Mouse (Mus musculus) frontal cortex, adult 2 months (tissue): ENCODE data around the gene Fads2. TPM values are rescaled to one million over a fixed set of nuclear protein-coding genes. Genes with fewer than 3 reads are reported as not detected.
A peak's percentile ranks its signal among the peaks of the same experiment; 100 is the strongest.

Experiments
- DNase-seq, 2 experiments: peaks; one replicate each; pipeline ENCODE4 v3.0.0; 2022; ENCODE audit warnings: low spot score in 1 of 2; ENCODE audit errors: extremely low spot score in 1 of 2
- polyA plus RNA-seq: library from polyadenylated mRNA; depleted of rRNA; stranded (reverse); fragments of >200 nt; gene quantifications from 2 replicates; pipeline ENCODE4 v1.2.3, GENCODE M21; 2012

The Fads2 gene
- polyA plus RNA-seq, 1 experiment: 166 TPM

DNA sequence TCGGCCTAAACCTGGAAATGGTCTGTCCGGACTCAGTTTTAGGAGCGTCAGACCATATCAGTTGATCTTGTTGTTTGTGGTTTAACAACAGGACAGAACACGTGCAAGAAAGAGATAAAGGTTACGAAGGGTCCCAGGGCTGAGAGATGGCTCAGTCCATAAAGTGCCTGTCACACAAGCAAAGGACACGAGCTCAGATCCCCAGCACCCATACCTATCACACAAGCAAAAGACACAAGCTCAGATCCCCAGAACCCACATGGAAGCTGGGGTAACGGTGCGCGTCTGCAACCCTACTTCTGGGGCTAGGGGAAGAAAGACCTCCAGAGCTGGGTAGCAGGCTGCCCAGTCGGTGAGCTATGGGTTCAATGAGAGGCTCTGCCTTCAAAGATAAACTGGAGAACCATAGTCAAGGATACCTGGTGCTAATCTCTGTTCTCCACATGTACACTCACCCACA is 3.5 kb upstream of the Fads2 start:
- DNase-seq: no peak

DNA sequence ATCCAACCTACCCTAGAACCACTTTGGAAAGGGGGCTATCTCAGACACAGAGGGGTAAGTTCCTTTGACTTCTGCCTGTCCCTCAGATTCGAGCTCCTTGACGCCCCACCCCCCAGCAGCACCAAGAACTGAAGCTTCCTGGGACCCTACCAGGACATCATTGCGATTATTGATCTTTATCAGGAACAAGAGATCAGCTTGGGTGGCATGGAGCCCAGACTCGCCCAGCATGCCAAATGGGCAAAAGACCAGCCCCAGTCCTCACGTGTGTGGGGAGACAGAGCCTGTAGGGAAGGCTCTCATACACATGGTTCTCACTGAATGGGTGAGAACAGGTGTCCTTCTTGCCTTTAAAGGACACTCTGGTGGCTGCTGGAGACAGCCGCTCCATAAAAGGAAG is 2.7 kb upstream of the Fads2 start:
- DNase-seq: no peak

GRCm38 (mm10) chr19:10102054-10102700 is 631 bp upstream of the Fads2 start:
- DNase-seq: no peak

DNA sequence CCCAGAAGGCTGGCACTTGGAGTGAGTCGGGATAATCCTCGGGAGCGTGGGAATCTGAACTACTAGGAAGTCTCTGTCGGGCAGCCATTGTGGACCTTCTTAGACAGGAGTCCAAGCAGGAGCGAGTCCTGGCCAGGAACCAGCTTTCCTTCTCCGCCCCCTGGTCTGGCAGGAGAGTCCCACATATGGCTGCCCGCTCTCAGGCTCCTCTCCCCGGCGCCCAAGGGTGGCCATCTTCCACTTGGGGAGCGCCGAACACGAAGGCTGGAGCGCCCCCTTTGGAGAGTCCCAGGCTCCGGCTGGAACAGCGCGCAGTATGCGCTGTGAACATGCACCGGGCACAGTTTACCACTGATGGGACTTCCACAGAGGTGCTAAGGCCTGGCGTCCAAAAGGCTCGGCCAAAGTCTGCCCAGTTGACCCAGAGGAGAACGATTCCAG is 895 bp downstream of the Fads2 start:
- peak in 1 of 2 experiments; percentile 74 for DNase-seq

GRCm38 (mm10) chr19:10097826-10098225 is 3.7 kb downstream of the Fads2 start:
- DNase-seq: peak in 1 of 2 experiments; percentile 23

GRCm38 (mm10) chr19:10096371-10096876 is 5.1 kb downstream of the Fads2 start:
- no peak for DNase-seq

- DNase-seq: no peak
Observed at GRCm38 (mm10) chr19:10094695-10095094, 6.9 kb downstream of the Fads2 start.

GRCm38 (mm10) chr19:10093829-10094228 is 7.7 kb downstream of the Fads2 start:
- DNase-seq: no peak

GRCm38 (mm10) chr19:10086976-10087375 is 14.6 kb downstream of the Fads2 start:
- no peak for DNase-seq

- no peak for DNase-seq
Observed at GRCm38 (mm10) chr19:10085454-10085853, 16.1 kb downstream of the Fads2 start.

GRCm38 (mm10) chr19:10082105-10082504 is 19.4 kb downstream of the Fads2 start:
- no peak for DNase-seq

DNA sequence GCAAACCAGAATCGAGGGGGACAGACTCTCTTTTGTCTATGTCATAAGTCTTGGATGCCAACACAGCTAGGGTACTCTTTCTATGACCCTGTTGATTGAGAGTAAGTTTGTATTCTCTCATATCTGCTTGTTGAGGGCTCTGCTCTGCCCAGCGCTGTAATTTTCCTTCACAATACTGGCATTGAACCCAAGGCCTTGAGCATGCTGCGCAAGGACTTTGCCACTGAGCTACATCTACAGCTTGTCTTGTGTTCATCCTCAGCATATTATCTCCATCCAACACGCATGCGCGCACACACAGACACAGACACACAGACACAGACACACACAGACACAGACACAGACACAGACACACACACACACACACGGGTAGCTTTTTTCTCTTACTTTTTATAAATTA is 21.2 kb downstream of the Fads2 start:
- no peak for DNase-seq

DNA sequence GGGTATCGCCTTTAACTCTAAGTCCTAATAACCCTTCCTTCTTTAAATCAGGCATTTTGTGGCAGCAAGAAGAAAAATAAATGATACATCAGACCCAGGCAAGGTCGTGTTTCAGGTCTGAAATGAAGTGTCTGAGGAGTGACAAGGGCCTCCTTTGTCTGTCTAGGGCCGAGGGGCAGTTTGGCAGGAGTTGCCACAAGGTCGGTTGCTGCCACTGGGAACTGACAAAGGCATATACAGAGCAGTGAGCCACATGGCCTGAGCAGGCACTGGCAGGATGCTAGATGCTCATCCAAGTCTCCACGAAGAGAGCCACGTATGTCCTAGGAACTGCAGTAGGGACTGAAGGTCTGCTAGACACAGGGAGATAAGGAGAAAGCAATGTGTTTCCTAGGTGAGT is 23.2 kb downstream of the Fads2 start:
- no peak for DNase-seq

- DNase-seq: no peak
Observed at GRCm38 (mm10) chr19:10073145-10073544, 28.4 kb downstream of the Fads2 start.

GRCm38 (mm10) chr19:10071892-10072291 is 29.7 kb downstream of the Fads2 start:
- no peak for DNase-seq

GRCm38 (mm10) chr19:10071166-10071565 is 30.4 kb downstream of the Fads2 start:
- DNase-seq: peak; percentile 41 to 57

DNA sequence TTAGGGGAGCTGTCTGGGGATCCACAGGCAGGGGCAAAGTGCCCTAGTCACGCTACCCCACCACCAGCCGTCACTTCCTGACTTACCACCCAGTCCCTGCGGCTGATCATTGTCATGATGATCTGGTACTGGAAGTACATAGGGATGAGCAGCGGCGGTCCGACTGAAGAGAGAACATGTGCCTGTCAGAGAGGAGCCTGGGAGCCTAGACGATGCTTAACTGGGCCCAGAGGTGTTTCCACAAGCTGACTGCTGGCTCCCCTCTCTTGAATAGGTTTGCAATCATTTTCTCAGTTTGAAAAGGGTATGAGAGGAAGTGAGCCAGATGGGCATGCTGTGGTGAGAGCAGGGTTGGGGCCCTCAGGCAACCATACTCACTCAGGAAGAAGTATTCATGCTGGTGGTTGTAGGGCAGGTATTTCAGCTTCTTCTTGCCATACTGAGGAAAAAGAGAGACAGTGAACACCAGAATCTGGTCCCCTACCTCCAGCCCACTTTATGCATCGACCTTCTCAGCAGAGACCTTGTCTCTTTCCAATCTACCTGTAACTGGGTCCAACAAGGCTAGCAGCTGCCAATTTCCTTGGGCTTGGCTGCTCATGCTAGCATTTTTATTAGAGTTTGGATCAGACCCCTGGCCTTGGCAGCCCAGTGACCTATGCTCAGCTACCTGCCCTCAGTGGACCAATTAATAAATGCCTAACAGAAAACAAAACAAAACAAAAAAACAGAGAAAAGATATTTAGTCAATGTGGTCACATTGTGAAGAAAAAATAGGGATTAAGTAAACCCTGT is 31.2 kb downstream of the Fads2 start:
- no peak for DNase-seq

DNA sequence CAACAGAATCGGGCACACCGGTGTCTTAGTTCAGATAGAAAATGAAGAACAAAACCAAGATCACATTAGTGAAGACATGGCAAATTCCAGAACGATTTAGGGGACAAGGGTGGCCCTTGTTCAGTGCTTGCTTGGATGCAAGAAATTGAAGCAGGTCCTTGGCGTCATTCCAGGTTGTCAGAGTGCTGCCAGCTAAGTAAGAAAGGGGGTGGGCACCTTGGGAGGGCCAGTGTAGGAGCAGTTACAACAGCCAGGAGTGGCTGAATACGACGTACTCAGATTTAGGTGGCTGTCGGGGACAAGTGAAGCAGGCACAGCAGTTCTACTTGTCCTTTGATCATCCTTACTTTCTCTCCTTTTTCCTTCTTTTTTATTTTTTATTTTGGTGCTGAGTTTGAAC is 33.8 kb downstream of the Fads2 start:
- peak in 1 of 2 experiments; percentile 49 for DNase-seq

GRCm38 (mm10) chr19:10066502-10066901 is 35.0 kb downstream of the Fads2 start:
- DNase-seq: no peak

DNA sequence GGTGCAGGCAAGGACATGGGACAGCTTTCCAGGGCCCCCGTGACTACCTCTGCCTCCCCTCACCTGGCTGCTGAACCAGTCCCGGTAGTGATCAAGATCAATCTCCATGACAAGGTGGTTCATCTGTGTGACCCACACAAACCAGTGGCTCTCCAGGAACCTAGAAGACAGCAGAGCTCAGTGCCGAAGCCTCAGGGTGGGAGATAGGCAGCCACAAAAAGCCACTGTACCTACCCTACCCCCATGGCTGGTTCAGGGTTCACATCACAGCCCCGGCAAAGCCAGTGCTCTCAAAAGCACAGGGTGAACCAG is 35.4 kb downstream of the Fads2 start:
- DNase-seq: no peak

- no peak for DNase-seq
Observed at GRCm38 (mm10) chr19:10065465-10066188, 35.9 kb downstream of the Fads2 start.
